Mouse (Mus musculus): ENCODE data around the gene Adarb2.
"Not testable (repeated sequence)": the region's sequence is repeated elsewhere in the genome, so short reads cannot be mapped to it uniquely, and the experiment has no call there.

Adarb2 gene

GRCm38 (mm10) chr13:8587447-8587846 is 384.8 kb downstream of the Adarb2 start:
- no peak for DNase-seq (ENCODE audit: low spot score)

- DNase-seq (ENCODE audit: low spot score): no peak
Observed at GRCm38 (mm10) chr13:8590460-8590859, 387.8 kb downstream of the Adarb2 start.

GRCm38 (mm10) chr13:8596977-8597646 is 394.4 kb downstream of the Adarb2 start:
- DNase-seq (ENCODE audit: low spot score): no peak

- peak; percentile 35 for DNase-seq (ENCODE audit: low spot score)
Observed at GRCm38 (mm10) chr13:8597647-8598017, 395.0 kb downstream of the Adarb2 start.

- DNase-seq (ENCODE audit: low spot score): peak; percentile 10
Observed at GRCm38 (mm10) chr13:8605645-8606044, 403.0 kb downstream of the Adarb2 start.

- no peak for DNase-seq (ENCODE audit: low spot score)
Observed at GRCm38 (mm10) chr13:8608040-8608439, 405.4 kb downstream of the Adarb2 start.

GRCm38 (mm10) chr13:8608918-8609317 is 406.3 kb downstream of the Adarb2 start:
- not testable (repeated sequence) for DNase-seq (ENCODE audit: low spot score)

GRCm38 (mm10) chr13:8610956-8611355 is 408.3 kb downstream of the Adarb2 start:
- no peak for DNase-seq (ENCODE audit: low spot score)

GRCm38 (mm10) chr13:8612618-8613391 is 410.1 kb downstream of the Adarb2 start:
- DNase-seq (ENCODE audit: low spot score): no peak

GRCm38 (mm10) chr13:8616685-8617084 is 414.0 kb downstream of the Adarb2 start:
- no peak for DNase-seq (ENCODE audit: low spot score)

- no peak for DNase-seq (ENCODE audit: low spot score)
Observed at GRCm38 (mm10) chr13:8622263-8622662, 419.6 kb downstream of the Adarb2 start.

GRCm38 (mm10) chr13:8629565-8629964 is 426.9 kb downstream of the Adarb2 start:
- DNase-seq (ENCODE audit: low spot score): no peak

GRCm38 (mm10) chr13:8631618-8632017 is 429.0 kb downstream of the Adarb2 start:
- DNase-seq (ENCODE audit: low spot score): no peak

- no peak for DNase-seq (ENCODE audit: low spot score)
Observed at GRCm38 (mm10) chr13:8632072-8632471, 429.4 kb downstream of the Adarb2 start.

- no peak for DNase-seq (ENCODE audit: low spot score)
Observed at GRCm38 (mm10) chr13:8633385-8634337, 431.0 kb downstream of the Adarb2 start.

- DNase-seq (ENCODE audit: low spot score): no peak
Observed at GRCm38 (mm10) chr13:8642084-8642483, 439.4 kb downstream of the Adarb2 start.

- no peak for DNase-seq (ENCODE audit: low spot score)
Observed at GRCm38 (mm10) chr13:8643920-8644319, 441.3 kb downstream of the Adarb2 start.

GRCm38 (mm10) chr13:8644805-8645679 is 442.4 kb downstream of the Adarb2 start:
- DNase-seq (ENCODE audit: low spot score): no peak

- DNase-seq (ENCODE audit: low spot score): no peak
Observed at GRCm38 (mm10) chr13:8649261-8649660, 446.6 kb downstream of the Adarb2 start.

GRCm38 (mm10) chr13:8664615-8665240 is 462.1 kb downstream of the Adarb2 start:
- no peak for DNase-seq (ENCODE audit: low spot score)

GRCm38 (mm10) chr13:8677174-8677573 is 474.5 kb downstream of the Adarb2 start:
- no peak for DNase-seq (ENCODE audit: low spot score)
